Mouse (Mus musculus) cortical plate, adult 2 months (tissue): ENCODE measurements around the gene Thada.

Source experiments
- CTCF ChIP-seq: fragments of 200-500 bp; IDR thresholded peaks from 2 replicates; pipeline ENCODE4 v1.5.1; 2011; ENCODE audit warnings: mild to moderate bottlenecking, control low read depth, low read length; ENCODE audit not compliant: insufficient read depth; ENCODE audit errors: extremely low read depth
- POLR2A ChIP-seq: fragments of 200-500 bp; IDR thresholded peaks from 2 replicates; pipeline ENCODE4 v1.6.1; 2011; ENCODE audit warnings: mild to moderate bottlenecking, low read length, control low read depth; ENCODE audit not compliant: insufficient read depth; ENCODE audit errors: extremely low read depth

GRCm38 (mm10) chr17:84510961-84511639 lies 45.1 kb upstream of the Thada start:
- TF ChIP-seq CTCF (no peak), POLR2A (no peak)
